Comparison of ENCODE assay signal across 9 mouse cellular contexts in genomic region chr6:127766641-127767200, GRCm38 (mm10). TPM values are rescaled to one million over a fixed set of nuclear protein-coding genes. Genes with fewer than 3 reads are reported as not detected.
A peak's percentile ranks its signal among the peaks of the same experiment; 100 is the strongest.
DNase-seq lines count a peak whose midpoint lies in the region; ATAC-seq and TF ChIP-seq lines count a peak whose summit lies in the region.
"Had no signal": no experiment of that assay in that cellular context is flagged by ENCODE, and none has a peak within 500 bp of the region (broad histone marks: within the 10 kb centered on the region; RNA-seq: fewer than 3 reads in every experiment).

No protein-coding gene starts in this region.

- peak overlapping the region; percentile 86 for H3K4me3 ChIP-seq in E14TG2a.4 (replicated peaks; ENCODE audit: low read length)
- peak overlapping the region; percentile 52 for H3K4me3 ChIP-seq in forebrain, embryonic 16.5 days (replicated peaks; ENCODE audit: low read length)
- peak overlapping the region; percentile 74 for H3K4me3 ChIP-seq in olfactory bulb, adult 2 months (ENCODE audit: insufficient read depth, low read depth, low read length)

- no peak for TF ChIP-seq POLR2A in olfactory bulb, adult 2 months (IDR thresholded peaks at IDR 0.05; ENCODE audit: insufficient read depth, low read depth, low read length)

- no peak for TF ChIP-seq CTCF in E14TG2a.4 (conservative IDR thresholded peaks at IDR 0.05; ENCODE audit: low read length)
- TF ChIP-seq CTCF in olfactory bulb, adult 2 months (IDR thresholded peaks at IDR 0.05; ENCODE audit: insufficient read depth, low read depth, low read length): no peak

- no peaks in the 10 kb centered on the region for H3K9me3 ChIP-seq in E14TG2a.4 (ENCODE audit: low read length)
- H3K9me3 ChIP-seq in forebrain, embryonic 16.5 days (ENCODE audit: control insufficient read depth, low read length): no peaks in the 10 kb centered on the region

- peaks cover 25% of the 10 kb centered on the region; the same call in 1 of the 2 replicates for H3K36me3 ChIP-seq in E14TG2a.4 (ENCODE audit: insufficient read depth, low read length)
- H3K36me3 ChIP-seq in forebrain, embryonic 16.5 days (ENCODE audit: control insufficient read depth, insufficient read depth): no peaks in the 10 kb centered on the region

- peaks cover 60% of the 10 kb centered on the region for H3K4me1 ChIP-seq in E14TG2a.4 (replicated peaks; ENCODE audit: low read depth, low read length)
- H3K4me1 ChIP-seq in forebrain, embryonic 16.5 days (replicated peaks; ENCODE audit: control insufficient read depth, insufficient read depth, low read length): peaks cover 37% of the 10 kb centered on the region
- peaks cover 15% of the 10 kb centered on the region for H3K4me1 ChIP-seq in olfactory bulb, adult 2 months (ENCODE audit: control insufficient read depth, insufficient read depth, low read length)

- H3K27ac ChIP-seq in forebrain, embryonic 16.5 days (ENCODE audit: low read length): peak overlapping the region; percentile 77
- peak overlapping the region; percentile 66 for H3K27ac ChIP-seq in olfactory bulb, adult 2 months (ENCODE audit: insufficient read depth, low read depth, low read length)
- H3K27ac ChIP-seq: kidney, postnatal 0 days had no signal

- ATAC-seq in cerebellum, adult (ENCODE audit: insufficient number of reproducible peaks, low FRiP score, low TSS enrichment): 0 out of 2 replicates have a peak, but pooled peaks have one; percentile 21
- peak; percentile 75 for ATAC-seq in forebrain, embryonic 16.5 days

- WGBS in forebrain, embryonic 16.5 days: under 1% methylated on average over 28 of the region's 28 CpGs
- under 1% methylated on average over 28 of the region's 28 CpGs for WGBS in olfactory bulb, adult 2 months

- peak overlapping the region; percentile 72 for H3K9ac ChIP-seq in forebrain, embryonic 16.5 days (replicated peaks; ENCODE audit: low read depth, low read length)

- DNase-seq in layer of hippocampus, postnatal 36 days: peak; percentile 31 to 43
- no peak for DNase-seq in spleen, postnatal 10 days (ENCODE audit: low spot score in 2 of 2)
- no peak for DNase-seq in kidney, adult 11 months
- no peak for DNase-seq in kidney, adult 8-10 months

- H3K27me3 ChIP-seq in E14TG2a.4 (ENCODE audit: insufficient read depth, low read length): peaks cover 53% of the 10 kb centered on the region
- no peaks in the 10 kb centered on the region for H3K27me3 ChIP-seq in forebrain, embryonic 16.5 days (replicated peaks; ENCODE audit: control insufficient read depth, insufficient read depth, low read length)

- H3K4me2 ChIP-seq in forebrain, embryonic 16.5 days (ENCODE audit: low read length): peak overlapping the region; percentile 78

RNA-seq across cellular contexts. Expression of gene Prmt8, which starts 2.6 kb away (rescaled TPM):
- 28.4 and 31.4 TPM in 2 replicates for polyA plus RNA-seq in forebrain, embryonic 16.5 days (2015; fragmentation: Nextera tagmentation; extraction: Ambion mirVana)
- total RNA-seq in layer of hippocampus, postnatal 36 days (2021): 10 to 100 TPM; 63.8 to 66.2 TPM
- polyA plus RNA-seq in olfactory bulb, adult 2 months (2012; ENCODE audit: insufficient read depth, insufficient read length, low replicate concordance, missing spikeins): 187 TPM in 1 of 2 replicates, not detected in the other
- polyA plus RNA-seq: kidney, postnatal 0 days had no signal

Comparison
In these comparisons a context has a peak if more than half of its experiments do, and no peak if none do; other contexts are left out.
1. DNase-seq: peak in layer of hippocampus, postnatal 36 days (2 of 2); none in spleen, postnatal 10 days (0 of 2), kidney, adult 11 months (single experiment) and kidney, adult 8-10 months (0 of 2).
2. Peak in every context shown above with its lines, with median percentiles within 50 percentile points of each other: H3K4me3 ChIP-seq.